Mouse (Mus musculus): ENCODE results near the gene Srl.
"Not testable (repeated sequence)": the region's sequence is repeated elsewhere in the genome, so short reads cannot be mapped to it uniquely, and the experiment has no call there.

The Srl gene

GRCm38 (mm10) chr16:4552829-4553550 is 11.4 kb upstream of the Srl start:
- peak; percentile 28 for DNase-seq (ENCODE audit: low read depth, low spot score)

DNA sequence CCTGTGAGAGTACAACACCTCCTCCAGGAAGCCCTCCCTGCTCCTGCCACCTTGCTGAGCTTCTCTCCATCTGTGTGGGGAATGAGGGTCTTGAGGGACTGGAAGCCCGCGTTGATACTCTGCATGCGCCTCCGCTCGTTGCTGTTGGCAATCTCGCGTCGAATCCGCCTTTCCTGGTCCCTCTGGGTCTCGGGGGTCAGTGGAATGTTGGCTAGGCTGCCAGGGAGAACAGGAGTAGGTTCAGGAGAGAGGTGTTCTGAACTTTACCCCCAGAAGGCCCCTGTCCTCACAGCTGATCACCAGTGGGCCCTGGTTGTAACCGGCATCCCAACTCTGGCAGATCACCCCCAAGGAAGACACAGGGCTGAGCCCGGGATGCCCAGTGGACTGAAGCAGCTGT is 10.3 kb upstream of the Srl start:
- DNase-seq (ENCODE audit: low read depth, low spot score), result no peak

DNA sequence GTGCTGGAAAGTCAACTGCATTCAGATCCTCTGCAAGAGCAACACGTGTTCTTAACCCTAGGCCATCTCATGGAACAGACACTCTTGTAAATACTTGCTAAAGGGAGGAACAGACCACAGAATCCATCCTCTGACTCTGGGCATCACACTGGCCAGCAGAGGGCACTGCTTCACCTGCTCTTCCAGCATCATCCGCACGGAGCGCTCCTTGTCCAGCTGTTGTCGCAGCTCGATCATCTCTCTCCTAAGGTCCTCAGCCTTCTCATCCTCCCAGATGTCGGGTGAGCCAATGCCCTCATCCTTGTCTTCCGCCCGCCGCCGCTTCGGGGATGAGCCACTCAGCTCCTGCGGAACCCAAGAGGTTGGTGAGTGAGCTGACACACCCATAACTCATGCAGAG is 9.4 kb upstream of the Srl start:
- DNase-seq (ENCODE audit: low read depth, low spot score), result peak; percentile 56

GRCm38 (mm10) chr16:4548953-4549688 is 7.5 kb upstream of the Srl start:
- no peak for DNase-seq (ENCODE audit: low read depth, low spot score)

GRCm38 (mm10) chr16:4547611-4548010 is 6.0 kb upstream of the Srl start:
- no peak for DNase-seq (ENCODE audit: low read depth, low spot score)

DNA sequence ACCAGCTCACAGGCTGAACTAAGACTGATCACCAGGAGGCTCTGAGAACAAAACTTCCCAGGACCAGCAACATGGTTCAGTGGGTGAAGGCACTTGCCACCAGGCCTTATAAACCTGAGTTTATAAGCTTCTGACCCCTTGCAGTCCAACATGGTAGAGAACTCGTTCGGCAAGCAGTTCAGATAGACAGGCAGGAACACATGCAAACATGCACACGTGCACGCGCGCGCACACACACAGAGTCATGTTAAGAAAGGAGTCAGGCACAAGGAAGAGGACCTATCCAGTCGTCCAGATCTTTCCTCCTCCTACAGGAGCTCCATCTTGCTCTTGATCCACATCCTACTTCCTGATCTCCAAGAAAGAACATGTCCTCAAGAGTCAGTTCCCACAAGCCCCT is 5.2 kb upstream of the Srl start:
- DNase-seq (ENCODE audit: low read depth, low spot score), result no peak

DNA sequence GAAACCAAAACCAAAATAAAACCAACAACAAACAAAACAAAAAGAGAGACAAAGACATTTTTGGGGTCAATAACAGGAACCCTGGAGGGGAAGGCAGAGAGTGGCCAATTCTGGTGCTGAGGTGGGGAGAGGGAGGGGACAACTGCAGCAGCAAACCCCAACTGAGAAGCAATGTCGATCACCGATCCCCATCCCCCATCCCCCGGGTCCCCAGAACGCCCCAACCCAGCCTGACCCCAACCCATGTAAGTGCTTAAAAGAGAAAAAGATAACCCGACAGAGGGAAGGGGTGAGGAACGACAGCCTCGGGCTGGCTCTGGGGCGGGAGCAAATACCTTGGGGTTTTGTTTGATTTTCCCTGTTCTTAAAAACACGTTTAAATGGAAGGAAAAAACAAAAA is 3.2 kb upstream of the Srl start:
- DNase-seq (ENCODE audit: low read depth, low spot score), result no peak

DNA sequence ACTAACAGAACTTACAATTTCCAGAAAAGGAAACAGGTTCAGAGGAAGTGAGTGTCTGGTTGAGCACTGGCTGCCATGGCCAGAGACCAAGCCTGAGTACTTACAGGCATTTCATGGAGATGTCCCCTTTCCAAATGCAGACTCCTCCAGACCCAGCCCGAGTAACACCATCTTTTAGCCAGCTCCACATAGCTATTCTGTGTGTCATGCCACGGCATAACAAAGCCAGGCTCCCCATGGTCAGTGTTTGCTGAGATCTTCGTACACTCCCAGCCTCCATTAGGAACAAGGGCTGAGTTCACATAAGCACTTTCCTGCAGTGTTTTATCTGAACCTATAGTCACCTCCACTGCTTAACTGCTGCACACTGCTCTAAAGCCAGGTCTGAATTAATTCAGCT is 1.6 kb upstream of the Srl start:
- DNase-seq (ENCODE audit: low read depth, low spot score), result no peak

GRCm38 (mm10) chr16:4542236-4542774 is 689 bp upstream of the Srl start:
- no peak for DNase-seq (ENCODE audit: low read depth, low spot score)

DNA sequence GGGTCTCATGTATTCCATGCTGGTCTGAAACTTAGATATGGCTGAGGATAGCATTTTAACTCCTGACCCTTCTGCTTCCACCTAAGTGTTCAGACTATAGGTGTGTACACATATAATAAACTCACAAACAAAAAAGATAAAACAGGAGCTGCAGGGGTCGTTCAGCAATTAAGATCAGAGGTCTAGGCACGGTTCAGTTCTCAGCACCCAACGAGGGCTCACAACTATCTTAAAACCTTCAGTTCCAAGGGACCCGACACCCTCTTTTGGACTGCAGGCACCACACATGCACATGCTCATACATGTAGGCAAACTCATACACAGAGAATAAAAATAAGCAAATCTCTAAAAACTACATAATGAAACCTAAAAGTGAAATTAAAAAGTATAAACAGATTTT is 583 bp downstream of the Srl start:
- no peak for DNase-seq (ENCODE audit: low read depth, low spot score)

- no peak for DNase-seq (ENCODE audit: low read depth, low spot score)
These were observed 1.4 kb downstream of the Srl start for GRCm38 (mm10) chr16:4540064-4540775.

- no peak for DNase-seq (ENCODE audit: low read depth, low spot score)
These were observed 2.1 kb downstream of the Srl start for GRCm38 (mm10) chr16:4539521-4539920.

- DNase-seq (ENCODE audit: low read depth, low spot score), result no peak
These were observed 3.8 kb downstream of the Srl start for GRCm38 (mm10) chr16:4537616-4538358.

GRCm38 (mm10) chr16:4527373-4527772 is 14.2 kb downstream of the Srl start:
- not testable (repeated sequence) for DNase-seq (ENCODE audit: low read depth, low spot score)

- no peak for DNase-seq (ENCODE audit: low read depth, low spot score)
These were observed 18.2 kb downstream of the Srl start for GRCm38 (mm10) chr16:4523313-4524004.

DNA sequence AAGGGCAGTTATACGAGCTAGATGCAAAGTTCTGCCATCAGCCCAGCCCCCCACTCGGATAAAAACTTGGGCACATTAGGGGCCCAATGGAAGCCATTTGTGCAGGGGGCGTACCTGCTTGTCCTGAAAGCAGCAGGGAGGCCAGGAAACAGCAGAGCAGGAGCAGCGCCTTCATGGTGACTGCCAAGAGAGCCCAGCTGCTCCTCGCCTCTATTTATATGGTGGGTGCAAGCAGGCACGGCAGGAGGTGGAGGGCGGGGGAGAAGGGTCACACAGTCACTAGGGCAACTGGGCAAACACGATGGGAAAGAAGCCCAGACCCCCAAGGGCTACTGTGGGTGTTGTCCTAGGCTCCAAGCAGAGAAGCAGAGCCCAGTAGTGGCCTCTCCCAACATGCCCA is 18.7 kb downstream of the Srl start:
- no peak for DNase-seq (ENCODE audit: low read depth, low spot score)

- DNase-seq (ENCODE audit: low read depth, low spot score), result no peak
These were observed 19.7 kb downstream of the Srl start for GRCm38 (mm10) chr16:4521735-4522530.

DNA sequence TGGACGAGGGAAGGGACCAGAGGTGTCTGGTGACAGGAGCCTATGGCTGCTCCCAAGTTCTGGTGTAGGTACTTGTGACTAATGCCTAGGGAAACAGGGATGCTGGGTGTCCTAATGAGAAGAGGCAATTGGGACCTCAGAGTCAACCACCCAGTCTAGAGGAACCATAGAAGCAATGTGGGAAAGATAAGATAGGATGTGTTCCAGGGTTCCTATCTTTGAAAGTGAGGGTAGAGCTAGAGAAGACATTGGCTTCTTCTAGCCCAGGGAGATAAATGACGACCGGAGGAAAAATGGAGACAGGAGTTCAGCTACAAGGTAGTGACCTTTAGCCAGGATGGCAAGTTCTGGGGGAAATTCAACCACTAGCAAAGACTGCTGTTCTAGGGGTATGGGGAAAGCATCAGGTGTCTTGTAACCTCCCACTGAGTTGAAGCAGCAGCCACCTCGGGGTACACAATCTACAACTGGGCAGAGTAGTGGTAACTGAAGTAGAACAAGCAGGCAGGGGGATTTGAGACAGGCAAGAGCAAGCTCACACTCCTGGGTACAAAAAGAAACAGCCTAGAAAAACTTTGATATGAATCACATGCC is 20.4 kb downstream of the Srl start:
- no peak for DNase-seq (ENCODE audit: low read depth, low spot score)

DNA sequence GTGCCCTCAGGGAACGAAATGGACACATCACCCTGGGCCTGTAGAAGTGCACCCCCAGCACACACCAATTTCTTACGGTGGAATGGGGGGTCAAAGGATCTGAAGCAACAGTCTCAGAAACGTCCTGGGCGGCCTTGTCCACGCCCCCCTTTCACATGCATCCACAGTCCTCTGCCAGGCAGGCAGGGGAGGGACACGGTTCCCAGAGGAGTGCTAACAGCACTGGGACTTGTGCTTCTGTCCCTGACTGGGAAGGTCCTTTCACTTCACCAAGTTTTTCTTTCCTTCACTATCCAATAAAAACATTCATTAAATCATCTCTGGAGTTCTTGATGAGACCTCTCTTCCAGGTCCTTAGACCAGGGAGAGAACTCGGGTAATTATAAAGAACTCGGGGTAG is 20.9 kb downstream of the Srl start:
- no peak for DNase-seq (ENCODE audit: low read depth, low spot score)

DNA sequence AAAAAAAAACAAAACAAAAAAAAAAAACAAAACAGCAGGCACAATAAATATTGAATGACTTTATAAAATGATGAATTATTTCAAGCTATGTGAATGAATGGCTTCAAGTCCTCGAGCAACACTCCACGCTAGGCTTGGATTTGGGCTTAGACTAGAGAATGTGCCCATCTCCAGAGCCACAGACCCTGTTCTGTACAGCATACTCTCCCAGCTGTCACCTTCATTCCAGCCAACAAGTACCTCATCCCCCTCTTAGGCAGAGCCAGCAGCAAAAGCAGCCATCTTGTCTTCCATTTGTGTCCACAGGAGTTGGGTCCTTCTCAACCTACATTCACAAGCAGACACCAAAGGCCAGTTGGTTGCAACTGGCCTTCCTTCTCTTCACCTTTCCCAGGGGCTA is 21.8 kb downstream of the Srl start:
- DNase-seq (ENCODE audit: low read depth, low spot score), result no peak

Measured in CD4-positive helper T cell, adult 2 months (primary cell).